Mouse (Mus musculus) lung, postnatal 0 days (tissue): ENCODE measurements around the gene Elmo1. TPM values are rescaled to one million over a fixed set of nuclear protein-coding genes. Genes with fewer than 3 reads are reported as not detected.

ENCODE experiments used
- ATAC-seq: fragments of 200-750 bp; cut with Nextera tagmentation; 2 replicates; pipeline ENCODE4 v1.8.0; 2017; ENCODE audit warnings: moderate library complexity
- DNase-seq: peaks from one replicate; pipeline ENCODE4 v3.0.0-alpha.2; 2016; ENCODE audit warnings: low spot score
- H3K27ac ChIP-seq: fragments of 300-500 bp; sonication (generic); 2 replicates; pipeline ENCODE4 v1.5.1; 2014; ENCODE audit warnings: antibody characterized with exemption, mild to moderate bottlenecking, low read length, mixed read lengths
- H3K27me3 ChIP-seq: fragments of 300-500 bp; sonication (generic); replicated peaks from 2 replicates; pipeline ENCODE4 v1.6.1; 2014; ENCODE audit warnings: low read length, mixed read lengths; ENCODE audit not compliant: insufficient read depth
- H3K36me3 ChIP-seq: fragments of 300-500 bp; sonication (generic); 2 replicates; pipeline ENCODE4 v1.6.1; 2014; ENCODE audit warnings: low read length, mixed read lengths; ENCODE audit not compliant: insufficient read depth
- H3K4me1 ChIP-seq: fragments of 300-500 bp; sonication (generic); 2 replicates; pipeline ENCODE4 v1.6.1; 2014; ENCODE audit warnings: antibody characterized with exemption, low read depth, low read length, mixed read lengths; ENCODE audit not compliant: insufficient read depth
- H3K4me2 ChIP-seq: fragments of 300-500 bp; sonication (generic); replicated peaks from 2 replicates; pipeline ENCODE4 v1.6.1; 2014; ENCODE audit warnings: low read depth, mild to moderate bottlenecking, low read length, moderate library complexity, mixed read lengths
- H3K4me3 ChIP-seq: fragments of 300-500 bp; sonication (generic); 2 replicates; pipeline ENCODE4 v1.5.1; 2014; ENCODE audit warnings: low read depth, low read length
- H3K9ac ChIP-seq: fragments of 300-500 bp; sonication (generic); replicated peaks from 2 replicates; pipeline ENCODE4 v1.6.1; 2014; ENCODE audit warnings: low read depth, mild to moderate bottlenecking
- H3K9me3 ChIP-seq: fragments of 300-500 bp; sonication (generic); 2 replicates; pipeline ENCODE4 v1.6.1; 2016; ENCODE audit warnings: low read length, mixed read lengths
- CTCF ChIP-seq: IDR thresholded peaks from 2 replicates; pipeline ENCODE4 v1.5.1; 2016; ENCODE audit warnings: antibody characterized with exemption, mild to moderate bottlenecking
- EP300 ChIP-seq: IDR thresholded peaks from 2 replicates; pipeline ENCODE4 v1.6.1; 2016; ENCODE audit warnings: antibody characterized with exemption, mild to moderate bottlenecking, control low read depth
- WGBS: fragments of 180-500 bp; shearing (Covaris S2); extraction: QIAGEN DNeasy Blood & Tissue Kit; methylation state at CpG from one replicate; pipeline ENCODE4 v1.1.7; 2014; 5-methylcytosine and 5-hydroxymethylcytosine counted together
- polyA plus RNA-seq: library from polyadenylated mRNA; unstranded; fragments of >200 nt; fragmentation: Nextera tagmentation; extraction: Ambion mirVana; gene quantifications from 2 replicates; pipeline ENCODE4 v1.2.1, GENCODE M21; 2015

Elmo1 gene
- polyA plus RNA-seq, 1 experiment from 2014 or later, result 20.8 TPM

GRCm38 (mm10) chr13:20490860-20491594 is 400.6 kb downstream of the Elmo1 start:
- ATAC-seq, result no peak
- peak; percentile 39 for DNase-seq
- WGBS, result 49% methylated on average over 5 of the region's 5 CpGs

GRCm38 (mm10) chr13:20491666-20492065 is 401.3 kb downstream of the Elmo1 start:
- Histone ChIP-seq H3K9me3 (no peaks in the 10 kb centered on the region), H3K27ac (no peak overlapping the region), H3K4me1 (peaks cover 6% of the 10 kb centered on the region; the same call in 1 of the 2 replicates), H3K36me3 (no peaks in the 10 kb centered on the region), H3K27me3 (no peaks in the 10 kb centered on the region), H3K4me2 (no peak overlapping the region), H3K4me3 (no peak overlapping the region), H3K9ac (no peak overlapping the region)
- ATAC-seq (peak; percentile 44), DNase-seq (peak; percentile 47)
- TF ChIP-seq CTCF (no peak), EP300 (no peak)
- WGBS, result 46% methylated on average over 3 of the region's 3 CpGs

More at GRCm38 (mm10) chr13:20490860-20491594, 400.6 kb downstream of the Elmo1 start:
- peaks cover 6% of the 10 kb centered on the region; the same call in 1 of the 2 replicates for H3K4me1 ChIP-seq
- no peak overlapping the region for H3K9ac ChIP-seq
- H3K4me3 ChIP-seq, result no peak overlapping the region
- H3K27ac ChIP-seq, result no peak overlapping the region
- H3K27me3 ChIP-seq, result no peaks in the 10 kb centered on the region
- no peaks in the 10 kb centered on the region for H3K36me3 ChIP-seq
- no peaks in the 10 kb centered on the region for H3K9me3 ChIP-seq
- no peak overlapping the region for H3K4me2 ChIP-seq
- TF ChIP-seq CTCF (no peak), EP300 (no peak)

- TF ChIP-seq CTCF, result no peak
- WGBS, result 88% methylated on average over 6 of the region's 6 CpGs
- DNase-seq, result no peak
These were observed 403.8 kb downstream of the Elmo1 start for GRCm38 (mm10) chr13:20494047-20494739.

GRCm38 (mm10) chr13:20501923-20502322 is 411.5 kb downstream of the Elmo1 start:
- no peaks in the 10 kb centered on the region for H3K27me3 ChIP-seq
- no peak overlapping the region for H3K4me3 ChIP-seq
- no peak overlapping the region for H3K9ac ChIP-seq
- no peak for DNase-seq
- no peaks in the 10 kb centered on the region for H3K9me3 ChIP-seq
- no peak overlapping the region for H3K4me2 ChIP-seq
- no peak overlapping the region for H3K27ac ChIP-seq
- TF ChIP-seq CTCF, result no peak
- no peak for TF ChIP-seq EP300
- no peak for ATAC-seq
- no peaks in the 10 kb centered on the region for H3K36me3 ChIP-seq
- H3K4me1 ChIP-seq, result no peaks in the 10 kb centered on the region

More at GRCm38 (mm10) chr13:20494047-20494739, 403.8 kb downstream of the Elmo1 start:
- no peaks in the 10 kb centered on the region for H3K9me3 ChIP-seq
- H3K4me1 ChIP-seq, result peaks cover 6% of the 10 kb centered on the region; the same call in 1 of the 2 replicates
- H3K9ac ChIP-seq, result no peak overlapping the region
- H3K36me3 ChIP-seq, result no peaks in the 10 kb centered on the region
- no peaks in the 10 kb centered on the region for H3K27me3 ChIP-seq
- ATAC-seq, result no peak
- H3K4me2 ChIP-seq, result no peak overlapping the region
- no peak overlapping the region for H3K4me3 ChIP-seq
- no peak overlapping the region for H3K27ac ChIP-seq

- no peaks in the 10 kb centered on the region for H3K9me3 ChIP-seq
- no peak overlapping the region for H3K27ac ChIP-seq
- ATAC-seq, result no peak
- H3K4me3 ChIP-seq, result no peak overlapping the region
- TF ChIP-seq EP300, result no peak
- no peak for TF ChIP-seq CTCF
- no peaks in the 10 kb centered on the region for H3K4me1 ChIP-seq
- WGBS, result 92% methylated on average over 3 of the region's 3 CpGs
- no peaks in the 10 kb centered on the region for H3K36me3 ChIP-seq
- H3K9ac ChIP-seq, result no peak overlapping the region
- DNase-seq, result no peak
- no peaks in the 10 kb centered on the region for H3K27me3 ChIP-seq
- H3K4me2 ChIP-seq, result no peak overlapping the region
These were observed 413.0 kb downstream of the Elmo1 start for GRCm38 (mm10) chr13:20503371-20503770.

- 46% methylated on average over 10 of the region's 10 CpGs for WGBS
- no peak overlapping the region for H3K27ac ChIP-seq
- TF ChIP-seq EP300 (no peak), CTCF (no peak)
- H3K36me3 ChIP-seq, result no peaks in the 10 kb centered on the region
- ATAC-seq (no peak), DNase-seq (no peak)
- no peak overlapping the region for H3K4me3 ChIP-seq
- no peaks in the 10 kb centered on the region for H3K4me1 ChIP-seq
- no peak overlapping the region for H3K4me2 ChIP-seq
- H3K9ac ChIP-seq, result no peak overlapping the region
- no peaks in the 10 kb centered on the region for H3K9me3 ChIP-seq
- H3K27me3 ChIP-seq, result no peaks in the 10 kb centered on the region
These were observed 417.2 kb downstream of the Elmo1 start for GRCm38 (mm10) chr13:20507381-20508129.
